Mouse (Mus musculus) right cerebral cortex, postnatal 14 days (tissue): ENCODE data around the gene Itgb5.
A peak's percentile ranks its signal among the peaks of the same experiment; 100 is the strongest.

Experiments used
- DNase-seq: peaks from one replicate; pipeline ENCODE4 v3.0.0; 2022

Itgb5 gene

DNA sequence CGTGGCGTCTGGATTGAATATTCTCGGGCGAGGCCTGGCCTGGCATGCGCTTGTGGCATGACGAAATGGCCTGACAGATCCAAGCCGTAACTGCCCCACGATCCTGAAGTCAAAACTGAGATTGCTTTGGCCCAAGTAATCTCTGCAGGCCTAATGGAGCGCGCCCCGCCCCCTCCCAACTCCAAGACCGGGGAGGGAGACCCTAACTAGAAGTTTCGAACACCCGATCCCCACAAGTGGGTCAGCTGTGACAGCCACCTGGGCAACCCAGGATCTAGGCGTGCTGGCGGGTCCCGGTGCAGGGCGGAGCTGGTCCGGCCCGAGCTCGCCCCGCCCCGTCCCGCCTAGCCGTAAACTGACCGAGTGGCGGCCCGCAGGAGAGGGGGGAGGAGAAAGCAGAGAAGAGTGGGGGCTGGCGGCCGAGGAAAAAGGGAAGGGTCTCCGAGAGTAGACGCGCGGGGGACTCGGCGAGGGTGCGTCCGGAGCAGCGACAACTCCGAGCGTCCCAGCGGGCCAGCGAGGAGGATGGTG, at the start of gene Itgb5:
TSS of gene Itgb5 (plus strand) at position 365 of the 531 bp plus-strand sequence.
- peak; percentile 37 for DNase-seq

DNA sequence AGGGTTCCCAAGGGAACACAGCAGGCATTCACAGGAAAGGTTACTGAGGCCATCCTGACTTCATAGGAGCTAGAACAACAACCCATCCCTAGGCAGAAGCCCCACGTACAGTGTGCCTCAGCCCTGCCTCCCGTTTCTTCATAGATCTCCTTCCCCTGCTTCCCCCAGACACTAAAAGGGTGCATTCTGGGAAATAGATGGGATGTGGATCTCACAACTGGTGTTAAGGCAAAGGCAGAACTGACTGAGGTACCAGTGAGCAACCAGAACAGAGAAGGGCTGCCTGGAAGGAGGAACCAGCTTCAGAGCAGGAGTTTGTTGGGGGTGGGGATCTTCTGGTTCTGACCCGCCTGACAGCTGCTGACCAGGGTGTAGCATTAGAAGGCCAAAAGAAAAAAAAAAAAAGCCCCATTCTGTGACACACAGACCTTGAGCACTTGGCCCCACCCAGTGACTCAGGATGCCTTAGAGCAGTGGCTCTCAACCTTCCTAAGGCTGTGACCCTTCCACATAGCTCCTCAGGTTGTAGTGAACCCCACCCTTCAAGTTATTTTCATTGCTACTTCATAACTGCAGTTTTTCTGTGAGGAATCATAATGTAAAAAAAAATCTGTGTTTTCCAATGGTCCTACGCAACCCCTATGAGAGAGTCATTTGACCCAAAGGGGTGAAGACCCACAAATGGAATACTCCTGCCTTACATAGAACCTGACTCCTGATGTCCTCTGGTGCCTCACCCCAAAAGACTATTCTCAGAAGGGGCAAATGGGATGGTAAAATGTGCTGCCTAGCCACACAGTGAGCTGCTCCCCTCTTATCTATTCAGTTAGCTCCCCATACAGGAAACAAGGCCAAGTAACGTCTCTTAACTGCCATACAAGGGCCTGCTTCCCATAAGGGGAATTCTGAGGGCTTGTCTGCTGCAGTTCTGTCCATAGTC, 47.4 kb upstream of the Itgb5 start:
- DNase-seq = no peak

DNA sequence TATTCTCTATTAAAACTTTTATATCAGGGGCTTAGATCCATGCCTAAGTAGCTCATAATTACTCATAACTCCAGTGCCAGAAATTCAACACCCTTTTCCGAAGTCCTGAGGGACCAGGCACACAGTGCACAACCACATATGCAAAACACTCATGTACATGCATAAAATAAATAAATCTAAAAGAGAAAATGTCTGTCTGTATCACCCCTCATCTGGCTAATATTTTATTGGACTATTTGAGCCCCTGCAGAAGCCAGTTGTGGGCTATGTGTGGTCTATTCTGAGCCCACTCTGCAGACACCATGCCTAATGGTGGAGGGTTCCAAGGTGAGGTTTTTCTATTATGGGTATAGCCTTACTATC, 46.8 kb upstream of the Itgb5 start:
- DNase-seq = no peak

DNA sequence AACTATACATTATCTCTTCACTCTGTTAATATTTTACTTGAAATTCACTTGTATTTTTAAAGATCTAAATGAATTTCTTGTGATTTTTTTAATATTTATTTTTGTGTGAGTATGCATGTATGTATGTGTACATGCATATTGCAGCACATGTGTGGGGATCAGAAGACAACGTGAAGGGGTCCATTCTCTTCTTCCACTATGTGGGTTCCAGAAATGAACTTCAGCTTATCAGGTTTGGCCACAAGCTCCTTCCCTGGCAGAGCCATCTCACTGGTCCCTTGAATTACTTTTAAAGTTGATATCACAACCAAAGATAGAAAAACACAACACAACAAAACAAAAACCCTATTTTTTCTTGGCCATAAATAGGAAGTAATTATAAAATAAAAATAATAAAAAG, 44.9 kb upstream of the Itgb5 start:
- DNase-seq = no peak

DNA sequence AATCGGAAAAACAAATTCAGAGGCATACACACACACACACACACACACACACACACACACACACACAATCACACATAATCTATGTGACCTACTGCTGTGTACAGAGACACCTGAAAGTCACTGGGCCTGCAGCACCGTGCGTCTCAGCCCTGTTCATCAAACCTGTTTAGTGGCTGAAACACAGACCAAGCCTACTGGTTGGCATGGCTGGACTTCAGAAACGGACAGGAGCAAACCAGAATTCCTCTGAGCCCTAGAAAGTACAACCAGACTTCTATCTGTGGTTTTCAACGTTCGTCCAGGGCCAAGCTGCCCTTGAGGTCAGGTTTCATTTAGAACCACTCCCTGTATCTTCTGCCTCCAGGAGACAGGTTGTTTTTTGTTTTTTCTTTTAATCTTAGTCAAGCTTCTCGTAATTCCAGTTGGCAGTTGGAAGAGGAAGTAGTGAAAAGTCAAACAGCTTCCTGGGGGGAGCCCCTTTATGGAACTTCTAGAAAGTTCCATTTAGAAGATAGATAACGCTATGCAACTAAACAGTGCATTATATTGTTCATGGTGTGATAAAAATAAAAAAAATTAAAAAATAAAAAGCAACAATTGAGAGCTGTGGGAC, 44.3 kb upstream of the Itgb5 start:
- no peak for DNase-seq

DNA sequence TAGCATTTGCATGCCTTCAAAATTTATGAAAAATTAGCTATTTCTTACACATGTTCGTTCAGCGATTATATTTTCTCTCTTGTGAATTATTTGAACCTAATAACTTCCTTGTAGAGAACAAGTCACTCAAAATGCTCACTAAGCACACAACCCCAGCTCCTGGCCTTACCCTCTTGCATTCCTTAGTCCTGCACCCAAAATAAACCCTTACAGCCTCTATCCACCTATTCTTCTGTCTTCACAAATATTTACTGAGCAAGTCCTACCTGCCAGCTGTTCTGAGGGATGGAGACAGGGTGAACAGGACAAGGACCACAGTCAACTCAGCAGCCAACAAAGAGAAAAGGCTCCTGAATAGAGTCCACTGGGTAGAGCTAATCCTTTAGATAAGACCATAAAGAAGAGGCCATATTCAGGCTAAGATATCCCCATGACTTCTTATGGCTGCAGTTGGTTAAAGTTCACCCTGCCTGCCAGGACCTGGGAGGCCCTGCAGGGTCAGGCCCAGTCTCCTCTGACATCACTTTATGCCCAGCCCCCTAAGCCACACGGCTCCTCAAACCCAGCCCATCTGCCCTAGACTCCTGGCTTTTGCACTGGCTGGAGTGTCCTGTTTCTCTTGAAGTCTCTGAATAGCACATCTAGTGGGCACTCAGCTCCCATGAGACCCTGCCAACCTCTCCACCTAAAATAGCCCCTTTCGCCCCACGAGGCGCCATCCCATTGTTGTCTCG, 42.6 kb upstream of the Itgb5 start:
- no peak for DNase-seq

DNA sequence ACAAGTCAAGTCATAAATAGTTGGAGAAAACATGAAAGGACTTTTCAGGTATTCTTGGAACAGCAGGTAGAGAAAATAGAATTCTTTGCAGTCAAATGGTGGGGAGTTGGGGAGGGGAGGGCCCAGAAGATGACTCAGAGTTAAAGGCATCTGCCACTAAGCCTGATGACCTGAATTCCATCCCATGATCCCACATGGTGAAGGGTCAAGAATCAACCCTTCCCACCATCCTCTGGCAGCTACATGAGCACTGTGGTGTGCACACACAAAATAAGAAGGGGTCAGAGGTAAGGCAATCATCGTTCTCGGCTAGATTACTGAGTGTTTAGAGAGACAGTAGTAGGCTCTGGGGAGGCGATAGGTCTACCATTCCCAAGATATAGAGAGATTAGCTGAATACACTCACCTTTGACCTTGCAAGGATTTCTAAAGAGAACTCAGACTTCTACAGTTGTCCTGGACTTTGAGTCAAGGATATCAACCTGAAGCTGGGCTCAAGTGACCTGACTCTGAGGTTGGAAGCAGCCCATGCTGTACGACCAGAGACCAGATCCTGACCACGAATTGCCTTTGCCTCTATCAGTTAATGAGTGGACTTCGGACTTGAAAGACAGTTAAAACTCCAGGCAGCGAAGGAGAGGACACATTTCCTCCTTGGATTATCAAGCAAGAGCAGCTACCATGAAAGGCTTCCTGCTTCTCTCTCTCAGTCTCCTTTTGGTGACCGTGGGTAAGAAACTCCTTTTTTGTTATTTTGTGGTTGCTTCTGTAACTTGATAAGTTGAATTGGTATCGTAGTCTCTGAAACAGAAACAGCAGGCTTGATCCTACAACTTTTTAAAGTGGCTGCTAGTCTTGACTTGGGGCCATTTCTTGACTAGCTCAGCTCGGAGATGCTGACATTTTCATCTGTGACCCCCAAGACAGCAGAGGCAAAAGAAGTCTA, 35.3 kb upstream of the Itgb5 start, which contains the start of gene Muc13:
TSS of gene Muc13 (plus strand) at position 192 of the 946 bp plus-strand sequence.
- DNase-seq = no peak

DNA sequence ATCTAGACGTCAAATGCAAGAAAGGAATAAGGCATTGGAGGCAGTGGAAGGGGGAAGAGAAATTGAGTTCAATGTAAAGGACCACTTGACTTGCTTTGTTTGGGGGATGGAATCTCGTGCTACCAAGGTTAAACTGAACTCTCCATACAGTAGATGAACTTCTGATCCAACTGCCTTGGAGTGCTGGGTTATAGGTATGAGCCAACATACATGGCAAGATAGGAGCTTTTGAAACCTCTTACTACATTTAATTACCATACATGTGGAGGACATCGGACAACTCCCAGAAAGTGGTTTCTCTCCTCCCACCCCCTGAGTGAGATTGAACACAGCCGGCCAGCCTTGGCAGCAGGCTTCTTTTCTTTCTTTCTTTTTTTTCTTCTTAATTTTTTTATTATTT, 34.4 kb upstream of the Itgb5 start:
- no peak for DNase-seq

DNA sequence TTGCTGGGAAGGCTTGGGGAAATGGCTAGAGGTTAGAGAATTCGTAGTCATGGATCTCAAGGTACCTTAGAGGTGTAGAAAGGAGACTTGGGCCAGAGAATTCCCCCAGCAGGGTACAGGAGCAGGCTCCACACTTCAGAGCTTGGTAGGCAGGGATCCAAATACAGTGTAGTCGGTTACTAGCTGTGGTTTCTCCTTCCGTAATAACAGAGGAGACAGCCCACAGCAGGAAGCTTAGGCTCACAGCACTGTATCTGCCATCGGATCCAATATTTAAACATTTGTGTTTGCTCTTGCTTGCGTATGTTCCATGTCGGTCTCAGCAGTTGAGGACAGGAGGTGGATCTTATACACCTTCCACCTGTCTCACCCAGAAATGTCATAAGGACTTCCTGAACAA, 33.6 kb upstream of the Itgb5 start:
- no peak for DNase-seq

DNA sequence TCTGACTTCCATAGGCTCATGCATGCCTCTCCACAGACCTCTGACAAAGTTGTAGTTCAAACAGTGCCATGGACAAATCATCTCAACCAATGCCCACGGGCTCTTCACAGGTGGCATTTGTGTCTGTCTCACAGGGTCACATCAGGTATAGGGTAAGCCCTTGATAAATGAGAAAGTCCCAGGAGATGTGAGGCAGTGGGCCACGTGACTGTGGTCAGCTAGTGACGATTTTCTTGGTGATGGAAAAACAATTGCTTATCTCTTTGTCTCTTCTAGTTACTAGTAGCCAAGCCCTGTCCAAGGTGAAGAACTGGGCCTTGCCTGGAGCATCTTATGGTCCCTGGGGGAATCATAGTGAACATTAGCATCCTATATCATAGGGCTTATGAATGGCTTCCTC, 32.7 kb upstream of the Itgb5 start:
- no peak for DNase-seq

DNA sequence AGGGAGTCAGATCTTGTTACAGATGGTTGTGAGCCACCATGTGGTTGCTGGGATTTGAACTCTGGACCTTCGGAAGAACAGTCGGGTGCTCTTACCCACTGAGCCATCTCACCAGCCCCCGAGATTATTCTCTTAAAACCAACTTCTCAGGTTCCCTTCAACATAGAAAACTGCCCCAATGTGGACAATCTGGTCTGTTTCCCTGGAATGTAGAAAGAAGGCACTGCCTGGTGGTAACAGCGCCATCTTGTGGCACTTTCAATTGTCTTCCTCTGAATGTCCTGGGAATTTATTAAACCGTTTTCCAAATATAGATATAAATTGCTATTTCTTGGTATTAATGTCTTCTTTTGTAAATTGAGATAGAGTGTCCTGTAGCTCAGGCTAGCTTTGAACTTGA, 31.6 kb upstream of the Itgb5 start:
- peak; percentile 72 for DNase-seq

DNA sequence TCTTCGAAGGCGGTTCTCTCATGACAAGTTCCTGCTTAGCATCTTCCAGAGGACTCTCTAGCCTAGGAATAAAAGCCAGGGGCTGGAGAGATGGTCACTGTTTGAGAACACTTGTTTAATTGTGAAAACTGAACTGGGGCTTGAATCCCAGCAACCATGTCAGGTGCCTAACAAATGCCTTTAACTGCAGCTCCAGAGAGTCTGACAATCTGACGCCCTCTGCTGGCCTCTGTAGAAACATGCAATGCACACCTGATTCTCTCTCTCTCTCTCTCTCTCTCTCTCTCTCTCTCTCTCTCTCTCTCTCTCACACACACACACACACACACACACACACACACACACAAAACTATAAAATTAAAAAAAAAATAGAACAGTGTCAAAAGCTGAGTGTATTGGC, 19.5 kb upstream of the Itgb5 start:
- DNase-seq = no peak

DNA sequence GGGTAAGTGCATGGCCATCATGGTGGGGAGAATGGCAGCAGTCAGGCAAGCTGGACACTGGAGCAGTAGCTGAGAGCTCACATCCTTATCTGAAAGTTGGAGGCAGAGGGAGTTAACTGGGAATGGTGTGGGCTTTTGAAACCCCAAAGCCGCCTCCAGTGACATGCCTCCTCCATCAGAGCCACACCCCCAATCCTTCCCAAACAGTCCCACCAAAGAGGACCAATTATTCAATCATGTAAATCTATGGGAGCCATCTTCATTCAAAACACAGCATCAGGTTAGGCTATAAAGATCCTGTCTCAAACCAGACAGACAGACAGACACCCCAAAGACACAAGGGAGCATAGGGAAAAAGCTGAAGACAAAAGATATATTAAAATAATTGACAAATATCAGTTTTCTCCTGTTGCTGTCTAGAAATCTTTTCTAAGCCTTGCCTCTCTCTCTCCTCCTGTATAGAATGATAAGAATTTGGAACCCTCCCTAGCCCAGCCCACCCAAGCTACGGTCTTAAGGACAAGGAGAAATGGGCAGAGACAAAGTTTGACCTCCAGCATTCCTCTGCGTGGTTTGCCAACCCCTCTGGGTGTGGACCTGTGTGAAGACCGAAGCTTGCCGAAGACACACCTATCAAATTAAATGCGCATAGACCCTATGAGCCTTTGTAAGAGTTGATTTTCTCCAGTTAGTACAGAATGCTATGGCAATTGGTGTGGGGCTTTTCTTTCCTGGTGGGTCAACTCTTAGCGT, 10.9 kb upstream of the Itgb5 start:
- DNase-seq = no peak

DNA sequence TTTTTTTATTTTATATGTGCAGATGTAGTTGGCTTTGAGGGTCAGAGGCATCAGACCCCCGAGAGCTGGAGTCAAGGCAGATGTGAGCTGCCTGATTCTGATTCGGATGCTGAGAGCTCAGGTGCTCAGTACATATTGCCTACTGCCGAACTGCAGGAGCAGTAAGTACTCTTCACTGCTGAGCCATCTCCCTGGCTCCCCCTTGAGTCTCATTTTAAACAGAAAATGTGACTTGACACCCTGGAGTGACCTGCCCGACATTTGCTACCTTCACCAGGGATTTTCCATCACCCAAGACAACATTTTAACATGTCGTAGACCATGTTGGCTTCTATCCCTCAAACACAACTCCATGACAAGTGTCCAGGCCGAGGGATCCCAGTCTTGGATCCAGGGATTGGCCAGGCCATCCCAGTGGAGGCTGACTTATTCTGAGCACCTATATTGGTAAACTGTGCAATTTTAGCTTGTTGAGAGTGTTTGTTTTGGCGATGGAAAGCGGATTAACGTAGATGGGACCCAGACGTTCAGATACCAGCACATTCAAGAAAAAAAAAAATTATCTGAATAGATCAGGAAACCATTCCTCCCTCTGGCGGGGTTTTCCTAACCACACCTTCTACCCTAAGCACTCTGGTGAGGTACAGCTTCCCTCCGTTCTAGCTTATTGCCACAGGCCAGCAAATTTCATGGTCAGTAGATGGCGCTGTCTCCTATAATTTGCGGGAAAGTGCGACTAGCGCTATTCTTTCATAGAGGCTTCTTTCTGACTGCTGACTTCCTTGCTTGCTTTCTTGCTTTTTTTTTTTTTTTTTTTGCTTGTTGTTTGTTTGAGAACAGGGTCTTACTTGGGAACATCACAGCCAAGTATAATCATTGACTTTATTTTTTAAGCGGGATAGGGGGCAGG, 8.9 kb upstream of the Itgb5 start:
- peak; percentile 89 for DNase-seq

DNA sequence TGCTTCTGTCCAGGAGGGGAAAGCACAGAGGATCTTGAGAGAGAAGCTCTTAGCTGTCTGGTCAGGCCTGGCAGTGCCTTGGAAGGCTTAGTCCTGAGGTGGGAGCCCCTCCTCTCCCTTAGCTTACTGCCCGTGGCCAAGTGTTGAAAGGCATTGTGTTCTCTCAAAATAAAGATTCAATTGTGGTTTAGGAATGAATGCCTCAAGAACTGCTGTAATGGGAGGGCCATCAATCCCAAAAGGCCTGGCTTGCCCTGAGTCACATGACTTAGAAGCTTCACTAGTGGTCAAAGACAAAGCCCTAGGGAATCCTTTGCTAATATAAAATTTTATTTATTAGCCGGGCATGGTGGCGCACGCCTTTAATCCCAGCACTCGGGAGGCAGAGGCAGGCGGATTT, 4.9 kb upstream of the Itgb5 start:
- no peak for DNase-seq

DNA sequence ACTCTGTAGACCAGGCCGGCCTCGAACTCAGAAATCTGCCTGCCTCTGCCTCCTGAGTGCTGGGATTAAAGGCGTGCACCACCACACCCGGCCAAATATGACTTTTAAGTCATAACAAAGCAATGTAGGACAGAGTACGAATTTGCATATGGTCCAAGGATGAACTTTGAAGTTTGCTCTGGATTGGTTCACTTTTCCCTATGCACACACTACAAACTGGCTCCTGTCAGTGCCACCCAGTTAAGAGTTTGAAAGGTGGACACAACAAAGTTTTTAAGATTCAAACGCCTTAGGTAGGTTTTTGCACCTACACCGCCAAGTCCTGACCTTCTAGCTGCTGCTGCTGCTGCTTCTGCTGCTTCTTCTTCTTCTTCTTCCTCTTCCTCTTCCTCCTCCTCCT, 969 bp upstream of the Itgb5 start:
- DNase-seq = no peak

DNA sequence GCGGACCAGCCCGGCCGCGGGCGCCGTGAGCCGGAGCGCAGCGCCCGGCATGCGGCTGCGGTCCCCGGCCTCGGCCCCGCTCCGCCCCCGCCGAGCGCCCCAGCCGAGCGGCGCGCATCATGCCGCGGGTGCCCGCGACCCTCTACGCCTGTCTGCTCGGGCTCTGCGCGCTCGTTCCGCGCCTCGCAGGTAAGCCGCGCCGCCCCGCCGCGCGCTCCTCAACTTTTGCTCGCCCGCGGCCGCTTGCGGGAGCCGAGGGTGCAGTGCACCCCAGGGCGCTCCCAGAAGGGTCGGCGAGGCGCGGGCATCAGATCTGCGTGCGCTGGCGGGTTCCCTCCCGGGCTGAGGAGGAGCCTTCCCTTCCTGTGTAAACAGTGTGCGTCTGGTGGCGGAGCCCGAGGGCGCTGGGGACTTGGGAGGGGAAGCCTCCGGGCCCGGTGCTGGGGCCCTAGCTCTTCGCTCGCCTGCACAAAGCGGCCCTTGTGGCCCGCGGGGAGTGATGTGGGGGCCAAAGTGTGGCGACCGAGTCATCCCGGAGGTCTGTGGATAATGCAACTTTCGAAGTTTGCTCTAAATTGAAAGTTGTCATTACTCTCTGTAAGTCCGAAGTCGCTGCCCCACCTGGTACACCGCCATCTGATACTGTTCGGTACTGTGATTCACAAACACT, 512 bp downstream of the Itgb5 start:
- DNase-seq = peak; percentile 29

DNA sequence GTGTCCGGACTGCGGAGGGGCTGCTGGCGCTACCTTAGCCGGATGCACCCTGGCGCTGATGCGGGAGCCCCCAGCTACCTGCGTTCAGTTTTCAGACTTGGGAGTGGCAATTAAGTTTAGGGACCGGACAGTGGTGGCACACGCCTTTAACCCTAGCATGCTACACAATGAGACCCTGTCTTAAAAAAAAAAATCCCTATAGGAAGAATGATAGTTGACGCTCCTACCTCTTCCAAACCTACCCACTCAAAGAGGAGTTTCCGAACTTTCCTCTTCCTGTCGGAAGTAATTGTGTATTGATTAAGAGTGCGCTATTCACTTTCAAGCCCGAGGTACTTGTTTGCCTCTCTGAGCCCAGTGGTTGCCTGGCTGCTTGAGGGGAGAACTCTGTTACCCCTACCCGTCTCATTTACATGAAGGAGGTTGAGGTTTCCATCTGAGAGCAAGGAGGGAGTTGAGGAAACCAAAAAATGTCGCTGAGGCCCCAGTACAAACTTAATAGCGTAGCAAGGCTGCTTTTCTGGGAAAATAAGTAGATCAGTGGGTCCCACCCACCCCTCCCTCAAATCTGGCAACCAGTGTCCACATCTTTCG, 1.1 kb downstream of the Itgb5 start:
- no peak for DNase-seq

DNA sequence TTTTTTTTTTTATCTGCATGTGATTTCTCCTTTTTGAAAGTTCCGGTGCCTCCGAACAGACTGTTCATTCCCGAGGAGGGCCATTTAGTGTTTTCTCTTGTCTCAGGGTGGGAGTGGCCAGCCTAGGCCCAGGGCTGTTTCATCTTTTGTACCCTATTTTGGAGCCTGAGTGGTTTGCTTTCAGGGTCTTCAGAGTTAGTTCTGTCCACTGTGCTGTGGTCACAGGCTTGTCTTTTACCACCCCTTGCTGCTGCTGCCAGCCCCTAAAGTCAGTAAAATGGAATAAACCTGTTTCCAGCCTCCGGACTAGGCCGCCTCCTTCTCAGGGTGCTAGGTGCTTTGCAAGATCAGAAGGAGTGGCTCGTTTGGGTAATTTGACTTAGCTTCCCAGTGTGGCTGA, 2.6 kb downstream of the Itgb5 start:
- no peak for DNase-seq
